Mouse (Mus musculus) adrenal gland, postnatal 25 days (tissue): ENCODE results near the gene Jade2. TPM values are rescaled to one million over a fixed set of nuclear protein-coding genes. Genes with fewer than 3 reads are reported as not detected.

Experiments
- DNase-seq: peaks from one replicate; pipeline ENCODE4 v3.0.0; 2021; ENCODE audit warnings: mixed read lengths
- total RNA-seq: library from RNA; stranded (reverse); gene quantifications from 2 replicates; pipeline ENCODE4 v1.2.3, GENCODE M21; 2021

Jade2 gene
- total RNA-seq, 1 experiment from 2014 or later = 19.8 TPM

- DNase-seq = no peak
Measured at GRCm38 (mm10) chr11:51835598-51835997, 21.9 kb downstream of the Jade2 start.

DNA sequence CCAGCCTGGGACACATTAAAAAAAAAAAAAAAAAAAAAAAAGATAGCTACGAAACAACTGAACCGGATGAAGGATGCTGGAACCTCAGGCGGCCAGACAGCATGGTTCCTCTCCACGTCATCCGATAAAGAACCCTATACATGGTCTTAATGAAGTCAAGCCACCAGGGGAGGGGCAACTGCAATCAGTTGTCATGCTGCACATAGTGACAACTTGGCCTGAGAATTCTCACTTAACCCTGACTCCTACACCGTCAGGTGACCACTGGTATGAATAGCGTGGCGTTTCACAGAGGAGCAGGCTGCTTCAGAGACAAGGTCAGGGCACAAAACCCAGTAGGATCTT is 23.4 kb downstream of the Jade2 start:
- DNase-seq = no peak

GRCm38 (mm10) chr11:51833393-51834066 is 23.9 kb downstream of the Jade2 start:
- no peak for DNase-seq

- DNase-seq = no peak
Measured at GRCm38 (mm10) chr11:51832992-51833391, 24.5 kb downstream of the Jade2 start.

- DNase-seq = peak; percentile 66
Measured at GRCm38 (mm10) chr11:51831962-51832909, 25.2 kb downstream of the Jade2 start.

GRCm38 (mm10) chr11:51824867-51825424 is 32.5 kb downstream of the Jade2 start:
- no peak for DNase-seq

DNA sequence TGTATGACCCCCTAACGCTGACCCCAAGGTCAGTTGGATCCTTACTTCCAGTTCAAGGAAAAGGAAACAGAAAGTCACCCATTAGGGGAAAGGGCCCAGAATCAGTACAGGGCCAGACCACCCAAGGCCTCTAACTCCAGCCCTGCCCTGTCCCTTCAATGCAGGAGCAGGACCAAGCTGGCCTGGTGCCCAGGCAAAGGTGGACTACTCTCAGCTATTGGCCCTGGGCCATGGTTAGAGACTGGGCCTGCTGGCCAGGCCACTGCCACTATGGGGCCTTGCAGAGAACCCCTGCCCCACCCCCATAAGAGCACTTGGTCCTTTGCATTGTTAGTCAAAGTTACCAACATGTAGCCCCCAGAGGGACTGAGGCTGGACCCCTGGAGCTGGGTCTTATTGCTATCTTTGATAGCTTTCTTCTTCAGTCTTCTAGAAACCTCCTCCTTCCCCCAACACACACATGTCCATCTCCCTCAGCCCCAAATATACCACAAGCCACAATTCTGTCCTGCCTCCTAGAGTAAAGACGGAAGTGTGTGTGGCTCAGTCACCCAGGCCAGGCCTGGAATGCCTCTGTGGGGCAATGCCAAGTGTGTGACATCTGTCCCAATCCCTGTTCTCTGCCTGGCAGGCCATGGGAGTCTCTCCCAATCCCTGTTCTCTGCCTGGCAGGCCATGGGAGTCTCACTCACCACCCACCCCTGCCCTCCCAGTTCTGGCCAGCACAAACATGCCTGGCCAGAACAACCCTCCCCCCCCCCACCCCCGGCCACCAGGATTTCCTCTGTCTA is 33.3 kb downstream of the Jade2 start:
- peak; percentile 61 for DNase-seq

- no peak for DNase-seq
Measured at GRCm38 (mm10) chr11:51823271-51823670, 34.2 kb downstream of the Jade2 start.

- no peak for DNase-seq
Measured at GRCm38 (mm10) chr11:51822736-51823135, 34.7 kb downstream of the Jade2 start.

GRCm38 (mm10) chr11:51820861-51821260 is 36.6 kb downstream of the Jade2 start:
- peak; percentile 89 for DNase-seq

GRCm38 (mm10) chr11:51819964-51820363 is 37.5 kb downstream of the Jade2 start:
- DNase-seq = peak; percentile 59

DNA sequence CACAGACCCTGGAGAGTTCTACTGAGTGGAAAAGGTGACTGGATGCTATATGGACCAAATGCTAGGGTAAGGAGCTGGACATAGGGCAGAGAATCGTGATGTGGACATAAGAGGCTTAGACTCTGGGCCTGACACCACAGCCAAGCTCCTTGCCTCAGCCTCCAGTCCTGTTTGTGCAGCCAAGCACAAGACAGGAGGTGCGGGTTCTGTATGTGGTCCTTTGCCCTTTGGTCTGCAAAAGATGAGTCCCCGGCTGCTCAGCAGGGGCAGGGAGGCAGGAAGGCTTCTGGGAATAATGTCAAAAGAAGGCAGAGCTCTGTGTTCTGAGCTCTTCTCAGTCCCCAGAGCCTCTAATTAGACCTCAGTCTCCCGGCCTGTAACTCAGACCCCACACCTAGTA is 38.6 kb downstream of the Jade2 start:
- DNase-seq = no peak

DNA sequence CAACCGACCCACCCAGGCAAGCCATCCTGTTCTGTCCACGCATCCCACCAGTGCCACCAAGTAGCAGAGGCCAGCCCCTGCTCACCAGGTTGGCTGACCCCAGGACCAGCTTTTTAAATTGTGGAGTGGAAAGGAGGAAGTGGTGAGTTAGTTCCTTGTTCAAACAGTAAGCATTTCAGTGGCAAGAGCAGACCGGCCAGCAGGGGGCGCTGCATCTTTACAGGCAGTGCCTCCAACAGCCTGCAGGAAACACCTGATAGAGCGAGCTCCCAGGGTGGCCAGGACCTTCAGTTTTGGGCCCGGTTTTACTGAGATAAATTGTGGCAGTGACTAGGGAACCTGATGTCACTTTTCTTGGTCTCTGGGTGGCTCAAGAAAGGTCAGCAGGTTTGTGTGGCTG is 39.7 kb downstream of the Jade2 start:
- DNase-seq = peak; percentile 92

DNA sequence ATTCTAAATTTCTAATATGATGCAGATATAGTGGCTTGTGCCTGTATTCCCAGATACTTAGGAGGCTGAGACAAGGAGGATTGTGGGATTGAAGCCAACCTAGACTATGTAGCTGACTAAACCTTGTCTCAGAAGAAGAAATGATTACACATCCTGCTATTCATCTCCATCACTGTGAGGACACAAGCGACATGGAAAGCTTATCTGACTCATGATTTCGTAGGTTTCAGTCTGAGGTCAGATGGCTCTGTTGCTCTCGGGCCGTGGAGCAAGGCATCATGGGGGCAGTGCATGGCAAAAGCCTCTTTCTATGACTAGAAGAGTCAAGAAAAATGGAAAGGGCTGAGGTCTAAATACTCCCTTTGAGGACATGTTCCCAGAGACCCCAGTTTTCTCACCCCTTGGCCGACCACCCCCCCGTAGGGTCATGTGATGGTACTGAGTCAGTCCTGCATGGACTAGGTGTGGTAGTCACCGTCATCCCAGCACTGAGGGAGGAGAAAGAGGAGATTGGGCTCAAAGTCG is 45.4 kb downstream of the Jade2 start:
- no peak for DNase-seq

DNA sequence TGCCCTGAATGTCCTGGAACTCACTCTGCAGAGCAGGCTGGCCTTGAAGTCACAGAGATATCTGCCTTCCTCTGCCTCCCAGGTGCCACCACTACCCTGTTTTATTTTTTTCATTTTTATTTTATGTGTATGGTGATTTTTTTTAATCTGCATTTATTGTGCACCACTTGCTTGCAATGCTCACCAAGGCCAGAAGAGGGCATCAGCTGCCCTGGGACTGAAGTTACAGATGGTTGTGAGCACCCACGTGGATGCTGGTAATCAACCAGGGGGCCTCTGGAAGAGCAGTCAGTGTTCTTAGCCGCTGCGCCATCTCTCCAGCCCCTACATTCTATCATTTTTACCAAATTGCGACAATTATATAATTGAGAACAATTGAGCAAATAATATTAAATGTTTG is 46.2 kb downstream of the Jade2 start:
- no peak for DNase-seq

- DNase-seq = no peak
Measured at GRCm38 (mm10) chr11:51809632-51810224, 47.7 kb downstream of the Jade2 start.

DNA sequence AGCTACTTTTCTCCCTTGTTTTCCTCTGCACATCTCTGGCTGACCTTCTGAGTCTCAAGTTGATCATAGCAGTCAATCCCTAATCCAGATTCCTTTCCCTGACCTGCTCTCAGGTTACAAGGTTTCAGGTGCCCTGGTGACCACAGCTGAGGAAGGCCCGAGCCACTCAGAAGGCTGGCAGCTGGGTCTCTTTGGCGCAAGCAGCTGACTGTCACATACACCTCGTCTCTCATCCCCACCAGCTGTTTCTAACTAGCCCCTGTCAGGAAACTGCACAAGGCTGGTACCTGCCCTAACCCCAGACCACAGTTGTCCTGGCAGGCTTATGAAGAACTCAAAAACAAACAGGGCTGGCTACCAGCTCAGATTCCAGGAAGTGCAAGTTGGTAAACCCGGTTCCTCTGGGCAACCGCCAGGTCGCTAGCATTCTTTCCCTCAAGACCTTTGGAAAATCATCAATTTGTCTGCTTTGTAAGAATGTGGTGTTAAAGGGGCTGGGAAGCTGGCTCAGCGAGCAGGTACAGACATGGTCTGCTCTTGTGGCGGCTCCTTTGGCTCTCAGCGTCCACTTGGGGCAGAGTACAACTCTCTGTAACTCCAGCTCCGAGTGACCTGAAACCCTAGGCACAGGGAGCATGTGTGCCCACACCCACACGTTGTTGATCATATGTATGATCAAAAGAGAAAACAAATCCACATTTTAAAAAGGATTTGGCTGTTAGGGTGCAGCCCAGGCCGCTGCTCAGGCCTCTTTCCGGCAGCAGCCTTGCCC is 50.2 kb downstream of the Jade2 start:
- no peak for DNase-seq

DNA sequence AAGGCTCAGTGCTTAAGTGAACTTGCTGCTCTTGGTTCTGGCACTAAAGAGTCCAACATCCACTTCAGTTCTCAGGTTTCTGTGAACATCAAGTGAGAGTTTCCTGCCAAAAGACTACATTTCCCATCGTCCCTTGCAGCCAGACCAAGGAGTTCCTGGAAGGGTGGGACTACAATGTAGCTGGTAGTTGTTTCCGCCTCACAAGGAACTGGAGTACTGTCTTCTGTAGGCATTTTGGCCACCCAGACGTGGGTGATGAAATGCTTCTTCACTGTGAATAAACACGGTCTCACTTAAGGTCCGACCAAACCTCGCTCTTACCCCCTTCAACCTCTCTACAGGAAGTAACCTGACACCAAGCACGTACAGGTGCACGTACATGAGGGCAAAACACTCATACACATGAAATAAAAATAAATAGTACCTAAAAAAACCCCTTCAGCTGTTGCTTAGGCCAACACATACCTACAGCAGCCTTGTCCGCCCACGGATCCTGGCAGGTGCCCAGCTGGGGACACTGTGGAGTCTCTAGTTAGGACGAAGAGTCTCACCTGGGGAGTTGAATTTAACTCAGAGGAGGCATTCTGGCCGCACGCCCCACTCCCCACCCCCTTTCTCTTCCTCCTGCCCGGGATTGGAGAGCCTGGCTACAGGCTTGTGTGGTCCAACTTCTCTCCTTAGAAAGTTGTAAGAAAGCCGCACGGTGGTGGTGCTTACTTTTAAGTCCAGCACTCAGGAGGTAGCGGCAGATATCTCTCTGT is 52.1 kb downstream of the Jade2 start:
- DNase-seq = peak; percentile 40

- no peak for DNase-seq
Measured at GRCm38 (mm10) chr11:51800634-51801325, 56.7 kb downstream of the Jade2 start.

GRCm38 (mm10) chr11:51796272-51796671 is 61.2 kb downstream of the Jade2 start:
- peak; percentile 61 for DNase-seq
